Mouse (Mus musculus): ENCODE results near the gene Tubb2a.

- TF ChIP-seq POLR2A (IDR thresholded peaks at IDR 0.05; ENCODE audit: low read depth, low read length) (no peak), EP300 (IDR thresholded peaks at IDR 0.05; ENCODE audit: low read length) (no peak), ETS1 (conservative IDR thresholded peaks at IDR 0.05; ENCODE audit: low read depth, low read length) (no peak), JUND (conservative IDR thresholded peaks at IDR 0.05; ENCODE audit: low read depth, low read length) (no peak)
Measured at GRCm38 (mm10) chr13:34097086-34097485, 19.3 kb upstream of the Tubb2a start.
